In the genomic region with DNA sequence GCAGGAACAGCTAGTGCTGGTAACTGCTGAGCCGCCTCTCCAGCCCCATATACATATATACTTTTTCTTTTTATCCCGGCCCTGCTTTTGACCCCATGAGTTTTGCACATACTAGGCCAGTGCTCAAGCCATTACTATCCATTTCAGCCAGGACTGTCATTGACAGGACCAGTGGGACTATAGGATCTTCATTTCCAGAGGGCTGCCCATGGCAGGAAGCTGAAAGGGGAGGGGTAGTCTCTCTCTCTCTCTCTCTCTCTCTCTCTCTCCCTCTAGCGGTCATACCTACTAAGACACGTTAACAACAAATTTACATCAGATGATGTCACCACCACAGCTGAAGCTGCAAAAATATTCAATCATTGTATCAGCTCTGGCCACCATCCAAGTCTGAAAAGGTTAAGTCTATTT, we compare ENCODE assay signal across 8 mouse cellular contexts. TPM values are rescaled to one million over a fixed set of nuclear protein-coding genes. Genes with fewer than 3 reads are reported as not detected.
DNase-seq lines count a peak whose midpoint lies in the region; ATAC-seq lines count a peak whose summit lies in the region.

No protein-coding gene starts in this region.

- ATAC-seq in intestine, embryonic 14.5 days (replicated peaks; ENCODE audit: low FRiP score, low TSS enrichment, low read depth) = no peak
- no peak for ATAC-seq in intestine, embryonic 16.5 days

- 19% methylated on average over 4 of the region's 4 CpGs for WGBS in intestine, embryonic 14.5 days
- WGBS in intestine, embryonic 16.5 days = 19% methylated on average over 4 of the region's 4 CpGs
- 26% methylated on average over 4 of the region's 4 CpGs for WGBS in forebrain, embryonic 10.5 days

- H3K9me3 ChIP-seq in intestine, embryonic 14.5 days (ENCODE audit: control insufficient read depth, low read length) = no peaks in the 10 kb centered on the region
- no peaks in the 10 kb centered on the region for H3K9me3 ChIP-seq in intestine, embryonic 16.5 days (ENCODE audit: control insufficient read depth, low read length)
- H3K9me3 ChIP-seq in forebrain, embryonic 10.5 days = no peaks in the 10 kb centered on the region

- no peaks in the 10 kb centered on the region for H3K27me3 ChIP-seq in intestine, embryonic 14.5 days (replicated peaks; ENCODE audit: control insufficient read depth, insufficient read depth, low read length)
- no peaks in the 10 kb centered on the region for H3K27me3 ChIP-seq in intestine, embryonic 16.5 days (replicated peaks; ENCODE audit: control insufficient read depth, insufficient read depth, low read length)
- H3K27me3 ChIP-seq in forebrain, embryonic 10.5 days (ENCODE audit: poor library complexity, severe bottlenecking) = peaks cover 59% of the 10 kb centered on the region

- no peak overlapping the region for H3K27ac ChIP-seq in intestine, embryonic 14.5 days (ENCODE audit: low read depth)
- no peak overlapping the region for H3K27ac ChIP-seq in intestine, embryonic 16.5 days (ENCODE audit: low read length)
- no peak overlapping the region for H3K27ac ChIP-seq in forebrain, embryonic 10.5 days

- peak; percentile 72 for DNase-seq in intestine, embryonic 14.5 days (ENCODE audit: low spot score)
- peak; percentile 82 for DNase-seq in ES-CJ7 (ENCODE audit: low read depth, low spot score)
- peak; percentile 57 to 68 for DNase-seq in cerebellum, postnatal 14 days
- peak; percentile 32 to 47 for DNase-seq in kidney, postnatal 4 days
- DNase-seq in retina, embryonic 14.5 days (ENCODE audit: low spot score) = peak; percentile 70
- no peak for DNase-seq in spleen, adult 18-20 months
- no peak for DNase-seq in forebrain, embryonic 10.5 days (ENCODE audit: extremely low spot score, low spot score)

- H3K4me3 ChIP-seq in intestine, embryonic 14.5 days (ENCODE audit: low read depth, low read length) = no peak overlapping the region
- no peak overlapping the region for H3K4me3 ChIP-seq in intestine, embryonic 16.5 days (ENCODE audit: low read length)
- H3K4me3 ChIP-seq in forebrain, embryonic 10.5 days = no peak overlapping the region

- no peak overlapping the region for H3K4me2 ChIP-seq in intestine, embryonic 14.5 days (ENCODE audit: low read length)
- H3K4me2 ChIP-seq in intestine, embryonic 16.5 days (ENCODE audit: low read depth, low read length) = no peak overlapping the region

- no peak overlapping the region for H3K9ac ChIP-seq in intestine, embryonic 14.5 days (ENCODE audit: low read length)
- no peak overlapping the region for H3K9ac ChIP-seq in intestine, embryonic 16.5 days (ENCODE audit: low read depth, low read length)

- H3K36me3 ChIP-seq in intestine, embryonic 14.5 days (ENCODE audit: control insufficient read depth, insufficient read depth, low read length) = no peaks in the 10 kb centered on the region
- no peaks in the 10 kb centered on the region for H3K36me3 ChIP-seq in intestine, embryonic 16.5 days (ENCODE audit: control insufficient read depth, insufficient read depth, low read length)
- peaks cover under 1% of the 10 kb centered on the region; the same call in 1 of the 2 replicates for H3K36me3 ChIP-seq in forebrain, embryonic 10.5 days (replicated peaks)

- peaks cover 32% of the 10 kb centered on the region for H3K4me1 ChIP-seq in intestine, embryonic 14.5 days (replicated peaks; ENCODE audit: control insufficient read depth, insufficient read depth, low read length)
- H3K4me1 ChIP-seq in intestine, embryonic 16.5 days (ENCODE audit: control insufficient read depth, insufficient read depth, low read length) = peaks cover 35% of the 10 kb centered on the region
- peaks cover 74% of the 10 kb centered on the region for H3K4me1 ChIP-seq in forebrain, embryonic 10.5 days

RNA-seq across cellular contexts. Expression of gene Tle6, which starts 1.9 kb away (rescaled TPM):
- 15.0 and 21.3 TPM in 2 replicates for polyA plus RNA-seq in intestine, embryonic 14.5 days (2014; fragmentation: Nextera tagmentation; extraction: Ambion mirVana)
- 21.0 and 22.7 TPM in 2 replicates for polyA plus RNA-seq in intestine, embryonic 16.5 days (2015; fragmentation: Nextera tagmentation; extraction: Ambion mirVana)
- polyA plus RNA-seq in forebrain, embryonic 10.5 days (2016; fragmentation: Nextera tagmentation; extraction: Ambion mirVana) = 2.8 and 3.1 TPM in 2 replicates

RNA-seq across cellular contexts. Expression of gene BC025920, which starts 3.3 kb away (rescaled TPM):
- 0.61 and 1.5 TPM in 2 replicates for polyA plus RNA-seq in intestine, embryonic 14.5 days (2014; fragmentation: Nextera tagmentation; extraction: Ambion mirVana)
- polyA plus RNA-seq in intestine, embryonic 16.5 days (2015; fragmentation: Nextera tagmentation; extraction: Ambion mirVana) = 0.61 and 1.2 TPM in 2 replicates
- 1.6 and 2.1 TPM in 2 replicates for polyA plus RNA-seq in forebrain, embryonic 10.5 days (2016; fragmentation: Nextera tagmentation; extraction: Ambion mirVana)

RNA-seq across cellular contexts. Expression of gene Sirt6, which starts 24.9 kb away (rescaled TPM):
- 34.1 and 39.2 TPM in 2 replicates for polyA plus RNA-seq in intestine, embryonic 14.5 days (2014; fragmentation: Nextera tagmentation; extraction: Ambion mirVana)
- polyA plus RNA-seq in intestine, embryonic 16.5 days (2015; fragmentation: Nextera tagmentation; extraction: Ambion mirVana) = 29.3 and 29.5 TPM in 2 replicates
- polyA plus RNA-seq in forebrain, embryonic 10.5 days (2016; fragmentation: Nextera tagmentation; extraction: Ambion mirVana) = 52.5 and 55.1 TPM in 2 replicates

RNA-seq across cellular contexts. Expression of gene Ankrd24, which starts 25.6 kb away (rescaled TPM):
- polyA plus RNA-seq in intestine, embryonic 14.5 days (2014; fragmentation: Nextera tagmentation; extraction: Ambion mirVana) = 4.7 and 6.4 TPM in 2 replicates
- 8.2 and 8.7 TPM in 2 replicates for polyA plus RNA-seq in intestine, embryonic 16.5 days (2015; fragmentation: Nextera tagmentation; extraction: Ambion mirVana)
- 4.8 and 5.8 TPM in 2 replicates for polyA plus RNA-seq in forebrain, embryonic 10.5 days (2016; fragmentation: Nextera tagmentation; extraction: Ambion mirVana)

RNA-seq across cellular contexts. Expression of gene Tle2, which starts 28.4 kb away (rescaled TPM):
- 15.8 and 17.8 TPM in 2 replicates for polyA plus RNA-seq in intestine, embryonic 14.5 days (2014; fragmentation: Nextera tagmentation; extraction: Ambion mirVana)
- 12.6 and 13.6 TPM in 2 replicates for polyA plus RNA-seq in intestine, embryonic 16.5 days (2015; fragmentation: Nextera tagmentation; extraction: Ambion mirVana)
- polyA plus RNA-seq in forebrain, embryonic 10.5 days (2016; fragmentation: Nextera tagmentation; extraction: Ambion mirVana) = 4.1 and 4.3 TPM in 2 replicates

Comparison
In these comparisons a context has a peak if more than half of its experiments do, and no peak if none do; other contexts are left out.
1. DNase-seq: peak in intestine, embryonic 14.5 days (single experiment), ES-CJ7 (single experiment), cerebellum, postnatal 14 days (2 of 2), kidney, postnatal 4 days (2 of 2) and retina, embryonic 14.5 days (single experiment); none in spleen, adult 18-20 months (0 of 2) and forebrain, embryonic 10.5 days (single experiment).